Mouse (Mus musculus) cerebellum, adult 2 months (tissue): ENCODE data around the gene Itgb2.

Experiments used
- CTCF ChIP-seq: fragments of 200-500 bp; IDR thresholded peaks from 2 replicates; pipeline ENCODE4 v1.5.1; 2011; ENCODE audit warnings: low read depth, mild to moderate bottlenecking, control low read depth, low read length, moderate library complexity, borderline replicate concordance; ENCODE audit not compliant: insufficient read depth
- POLR2A ChIP-seq: fragments of 200-500 bp; IDR thresholded peaks from 2 replicates; pipeline ENCODE4 v1.6.1; 2011; ENCODE audit warnings: low read length, control low read depth, borderline replicate concordance; ENCODE audit not compliant: insufficient read depth

DNA sequence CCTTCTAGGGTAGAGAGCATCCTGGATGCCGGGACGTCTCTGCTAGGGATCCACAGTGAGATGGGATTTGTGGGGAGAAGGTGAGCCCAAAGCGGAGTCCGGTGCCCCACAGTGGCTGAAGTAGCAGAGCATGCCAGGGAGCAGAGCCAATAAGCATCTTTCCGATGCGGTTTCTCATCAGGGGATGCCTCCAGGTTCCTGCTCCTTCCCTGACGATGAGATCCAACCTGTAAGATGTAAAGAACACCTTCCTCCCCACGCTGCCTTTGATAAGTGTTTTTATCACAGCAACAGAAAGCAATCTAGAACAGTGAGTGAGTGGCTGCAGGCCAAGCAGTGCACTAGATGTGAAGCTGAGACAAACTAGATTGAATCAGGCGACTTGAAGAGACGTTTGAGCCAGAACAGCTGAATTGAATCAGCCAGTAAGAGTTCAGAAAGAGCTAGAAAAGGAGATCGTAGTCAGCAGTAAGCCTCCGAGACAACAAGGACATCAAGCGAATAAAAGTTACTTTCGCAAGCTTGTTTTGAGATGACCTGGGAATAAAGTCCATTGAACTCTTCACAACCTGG, 13.6 kb upstream of the Itgb2 start:
- TF ChIP-seq POLR2A (no peak), CTCF (no peak)
